Mouse (Mus musculus) embryo, embryonic 9.5 days (tissue): ENCODE data around the gene Trpm6.

Source experiments
- DNase-seq: peaks from one replicate; pipeline ENCODE4 v3.0.0-alpha.2; 2017; ENCODE audit errors: extremely low spot score

The Trpm6 gene

GRCm38 (mm10) chr19:18749598-18750339, at the start of gene Trpm6:
Gene Trpm6 (plus strand): TSS chr19:18749983.
- DNase-seq, result peak; percentile 34

- no peak for DNase-seq
These were observed 41.7 kb upstream of the Trpm6 start for GRCm38 (mm10) chr19:18708101-18708500.

GRCm38 (mm10) chr19:18710903-18711302, 38.9 kb upstream of the Trpm6 start:
- DNase-seq, result no peak

DNA sequence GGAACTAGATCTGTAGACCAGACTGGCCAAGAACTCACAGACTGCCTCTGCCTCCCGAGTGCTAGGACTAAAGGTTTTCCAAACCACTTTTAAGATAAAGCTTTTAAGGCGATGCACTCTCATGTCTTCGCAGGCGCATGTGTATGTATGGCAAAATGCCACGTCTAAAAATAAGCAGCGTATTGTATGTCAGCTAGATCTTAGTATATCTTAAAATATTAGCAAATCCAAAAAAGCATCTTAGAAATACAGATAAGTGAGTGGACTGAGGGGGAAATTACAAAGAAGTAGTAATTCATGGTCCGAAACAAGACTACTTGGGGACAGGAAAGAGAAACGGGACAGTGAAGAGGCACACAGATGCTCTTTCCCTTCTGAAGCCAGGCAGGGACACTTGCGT, 38.2 kb upstream of the Trpm6 start:
- no peak for DNase-seq

GRCm38 (mm10) chr19:18712153-18712865, 37.5 kb upstream of the Trpm6 start:
- DNase-seq, result peak; percentile 19

GRCm38 (mm10) chr19:18712866-18713300, 36.9 kb upstream of the Trpm6 start, which contains the start of gene D030056L22Rik:
Gene D030056L22Rik (plus strand): TSS chr19:18713193.
- peak; percentile 97 for DNase-seq

- peak; percentile 39 for DNase-seq
These were observed 36.4 kb upstream of the Trpm6 start for GRCm38 (mm10) chr19:18713357-18713756.

DNA sequence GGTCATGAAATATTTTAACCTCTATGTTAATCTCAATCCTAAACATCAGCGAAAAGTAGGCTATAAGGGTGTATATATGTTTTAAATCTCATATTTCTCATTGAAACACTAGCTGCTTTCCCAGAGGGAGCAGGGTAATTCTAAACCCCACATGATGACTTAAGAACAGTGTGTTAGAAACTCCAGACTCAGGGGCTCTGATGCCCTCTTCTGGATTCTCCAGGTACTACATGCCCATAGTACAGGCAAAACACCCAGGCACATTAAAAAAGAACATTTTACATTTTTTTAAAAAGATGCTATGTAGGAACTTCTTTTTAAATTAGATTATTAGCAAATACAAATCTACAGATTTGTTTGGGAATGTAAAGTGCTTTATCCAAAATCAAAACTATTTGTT, 33.4 kb upstream of the Trpm6 start:
- DNase-seq, result peak; percentile 62

GRCm38 (mm10) chr19:18720337-18720736, 29.4 kb upstream of the Trpm6 start:
- no peak for DNase-seq

- no peak for DNase-seq
These were observed 24.6 kb upstream of the Trpm6 start for GRCm38 (mm10) chr19:18725186-18725585.

GRCm38 (mm10) chr19:18730255-18730654, 19.5 kb upstream of the Trpm6 start:
- no peak for DNase-seq

- no peak for DNase-seq
These were observed 18.7 kb upstream of the Trpm6 start for GRCm38 (mm10) chr19:18731077-18731476.

DNA sequence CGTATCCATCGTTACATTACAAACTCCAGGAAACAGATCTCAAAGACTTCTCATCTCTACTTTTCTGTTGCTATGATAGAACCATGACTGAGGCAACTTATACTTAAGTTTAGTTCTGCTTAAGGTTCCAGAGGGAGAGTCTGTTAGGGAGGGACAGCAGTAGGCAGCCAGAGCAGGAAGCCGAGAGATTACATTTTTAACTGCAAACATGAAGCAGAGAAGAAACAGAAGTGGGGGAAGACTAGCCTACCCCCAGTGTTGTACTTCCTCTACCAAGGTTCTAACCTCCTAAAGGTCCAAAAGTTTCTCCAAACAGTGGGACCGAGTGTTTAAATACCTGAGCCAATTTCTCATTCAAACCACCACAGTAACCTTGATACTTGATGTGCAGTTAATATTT, 13.9 kb upstream of the Trpm6 start:
- DNase-seq, result no peak

DNA sequence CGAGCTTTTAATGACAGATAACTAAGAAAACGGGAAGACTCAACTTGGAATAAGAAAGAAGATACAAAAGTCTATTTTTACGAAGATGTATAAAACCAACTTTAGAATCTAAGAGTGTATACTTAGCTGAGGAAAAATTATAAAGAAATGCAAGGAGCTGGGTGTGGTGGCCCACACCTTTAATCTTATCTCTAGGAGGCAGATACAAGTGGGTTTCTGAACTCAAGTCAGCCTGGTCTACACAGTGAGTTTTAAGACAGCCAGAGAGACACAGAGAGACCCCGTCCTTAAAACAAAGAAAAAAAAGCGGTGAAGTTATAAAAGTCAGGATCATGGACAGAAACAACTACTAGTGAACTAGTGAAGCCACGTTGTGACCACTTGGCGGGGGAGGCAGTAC, 10.6 kb upstream of the Trpm6 start:
- DNase-seq, result no peak

GRCm38 (mm10) chr19:18743946-18744345, 5.8 kb upstream of the Trpm6 start:
- DNase-seq, result no peak

- no peak for DNase-seq
These were observed 3.0 kb upstream of the Trpm6 start for GRCm38 (mm10) chr19:18746576-18747340.

DNA sequence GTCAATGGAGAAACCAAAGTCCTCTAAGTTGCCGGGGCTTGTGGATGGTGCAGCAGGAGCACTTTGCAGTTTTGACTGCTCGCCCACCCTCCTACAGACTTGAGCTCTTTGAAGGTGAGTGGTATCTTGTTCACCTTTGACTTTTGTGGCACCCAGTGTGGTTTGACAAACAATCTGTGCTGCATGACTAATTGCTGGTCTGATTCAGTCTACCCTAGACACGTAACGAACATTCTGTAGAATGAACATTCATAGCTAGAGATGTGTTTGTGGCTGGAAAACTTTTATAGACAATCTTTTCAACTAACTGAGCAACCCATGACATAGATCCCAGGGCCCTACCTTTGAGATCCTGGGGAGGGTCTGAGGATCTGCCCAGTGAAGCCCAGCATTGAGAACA, 2.4 kb upstream of the Trpm6 start:
- no peak for DNase-seq

DNA sequence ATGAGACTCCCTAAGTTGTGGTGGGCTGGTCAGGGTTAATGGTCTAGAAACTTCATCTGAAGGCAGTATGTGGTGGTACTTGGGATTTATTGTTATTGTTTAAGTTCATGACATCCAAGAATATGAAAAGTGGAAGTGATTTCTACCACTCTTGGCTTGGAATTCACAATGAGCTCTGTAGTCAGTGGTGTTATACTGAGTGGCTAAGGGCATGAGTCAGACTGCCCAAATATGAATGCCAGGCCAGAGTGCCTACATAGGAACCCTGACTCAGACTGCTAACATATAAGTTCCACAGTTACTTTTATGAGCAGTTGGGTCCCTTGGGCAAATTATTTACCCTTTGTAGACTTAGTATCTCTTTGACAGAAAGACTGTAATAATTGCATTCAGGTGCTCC, 7.4 kb downstream of the Trpm6 start:
- no peak for DNase-seq

- DNase-seq, result no peak
These were observed 7.9 kb downstream of the Trpm6 start for GRCm38 (mm10) chr19:18757706-18758105.

DNA sequence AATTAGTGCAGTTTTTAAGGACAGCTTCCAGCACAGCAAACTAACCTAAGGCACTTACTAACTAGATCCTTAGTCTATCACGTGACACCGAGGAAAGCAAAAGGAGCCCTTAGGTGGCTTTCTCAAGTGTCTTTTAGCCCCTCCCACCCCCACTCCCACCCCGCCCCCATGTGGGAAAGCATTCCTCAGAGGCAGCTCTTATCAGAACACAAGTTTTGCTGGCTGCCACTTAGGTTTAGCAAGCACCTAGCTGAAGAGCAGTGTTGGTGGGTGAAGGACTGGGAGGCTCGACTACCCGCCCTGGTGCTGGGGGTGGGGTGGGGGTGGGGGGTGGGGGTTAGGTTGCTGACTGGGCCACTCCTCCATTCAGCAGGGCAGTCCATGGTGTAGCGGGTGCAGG, 8.5 kb downstream of the Trpm6 start:
- DNase-seq, result peak; percentile 12

DNA sequence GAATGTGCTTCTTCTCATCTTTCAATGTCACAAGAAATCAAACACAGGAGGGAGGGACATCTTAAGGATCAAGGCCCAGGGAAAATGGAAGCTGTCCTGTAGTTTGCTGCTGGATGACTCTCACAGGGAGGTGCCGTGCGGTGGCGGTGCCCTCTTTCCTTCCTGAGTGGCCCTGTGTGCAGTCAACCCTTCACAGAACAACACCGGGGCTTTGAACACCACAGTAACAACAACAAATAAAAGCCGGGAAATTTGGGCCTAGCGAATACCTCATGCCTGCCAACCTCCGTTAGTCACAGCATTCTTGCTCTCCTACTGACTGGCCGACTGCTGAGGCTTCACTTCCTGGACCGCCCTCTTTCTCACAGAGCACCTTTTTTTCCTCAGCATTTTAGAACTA, 9.1 kb downstream of the Trpm6 start:
- DNase-seq, result peak; percentile 13

DNA sequence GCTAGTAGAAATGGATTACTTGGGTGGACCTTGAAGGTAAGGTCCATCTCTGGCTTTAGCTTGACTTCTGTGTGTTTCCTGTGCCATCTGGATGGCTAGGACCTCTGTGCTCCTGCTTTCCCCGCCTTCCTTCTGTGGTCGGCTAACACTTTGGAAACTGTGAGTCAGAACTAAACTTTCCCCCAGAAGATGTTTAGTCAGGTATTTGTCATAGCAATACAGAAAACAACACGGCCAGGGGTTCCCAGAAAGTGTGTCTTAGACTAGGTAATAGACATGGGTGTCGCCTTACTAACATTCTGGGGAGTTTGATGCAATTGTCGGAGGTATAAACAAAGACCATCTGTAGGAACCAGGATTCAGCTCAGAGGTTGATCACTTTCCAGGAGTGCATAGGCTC, 16.6 kb downstream of the Trpm6 start:
- no peak for DNase-seq
